Mouse (Mus musculus) lung, postnatal 0 days (tissue): Measurements from ENCODE around the gene Stat3.

Source experiments
- CTCF ChIP-seq: IDR thresholded peaks from 2 replicates; pipeline ENCODE4 v1.5.1; 2016; ENCODE audit warnings: antibody characterized with exemption, mild to moderate bottlenecking
- EP300 ChIP-seq: IDR thresholded peaks from 2 replicates; pipeline ENCODE4 v1.6.1; 2016; ENCODE audit warnings: antibody characterized with exemption, mild to moderate bottlenecking, control low read depth

- TF ChIP-seq CTCF = no peak
- peak; percentile 83 for TF ChIP-seq EP300
These were observed 40.5 kb upstream of the Stat3 start for GRCm38 (mm10) chr11:100979887-100980286.
